Mouse (Mus musculus) gastrocnemius, postnatal 14 days (tissue): Measurements from ENCODE around the gene Gm21637. TPM values are rescaled to one million over a fixed set of nuclear protein-coding genes. Genes with fewer than 3 reads are reported as not detected.
"Not testable (repeated sequence)": the region's sequence is repeated elsewhere in the genome, so short reads cannot be mapped to it uniquely, and the experiment has no call there.

Experiments used
- DNase-seq: peaks from one replicate; pipeline ENCODE4 v3.0.0; 2021; ENCODE audit warnings: mixed read lengths
- intact Hi-C: fragments of 180-260 bp; cut with DNase I; formaldehyde crosslinking; loops from one replicate; pipeline ENCODE4 v1.15.1; 2025; ENCODE audit warnings: low total_unique reads
- long read RNA-seq, 2 experiments: library from polyadenylated mRNA; stranded (forward); transcript quantifications; one replicate each; pipeline ENCODE4 v2.0.0; 2021
- total RNA-seq, 2 experiments: library from RNA; stranded (reverse); gene quantifications; 2 replicates each; pipeline ENCODE4 v1.2.3; 2021

The Gm21637 gene
- total RNA-seq: not detected
- long read RNA-seq, experiment 1: 0 reads
- long read RNA-seq, experiment 2: 0 reads

DNA sequence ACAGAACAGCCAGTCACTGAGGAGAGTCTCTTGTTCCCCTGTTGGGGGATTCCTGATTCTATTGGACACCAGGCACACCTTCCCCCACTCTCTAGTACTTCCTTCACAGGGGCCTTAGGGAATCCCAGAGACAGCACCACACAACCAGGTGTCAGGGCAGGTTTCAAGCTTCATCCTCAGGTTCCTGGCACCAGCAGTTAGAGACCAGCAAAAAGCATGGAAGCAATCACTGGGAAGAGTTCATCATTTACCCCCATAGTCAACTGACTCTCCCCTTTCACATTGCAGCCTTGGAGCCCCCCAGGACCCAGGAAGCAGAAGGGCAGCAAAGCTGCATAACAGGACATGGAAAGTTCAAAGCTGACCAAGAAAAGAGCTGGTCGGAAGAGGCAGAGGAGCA, at the start of gene Gm21637:
Gene Gm21637 (plus strand): TSS at position 301 of the 400 bp plus-strand sequence.
- DNase-seq, intact Hi-C loops: not testable (repeated sequence)

Other genes starting within 250 kb of the Gm21637 start
- not detected for gene Btbd35f25, start 244.9 kb upstream of the Gm21637 start, total RNA-seq
- gene Btbd35f22, start 85.8 kb downstream of the Gm21637 start, total RNA-seq: not detected